Mouse (Mus musculus) liver, adult 2 months (tissue): ENCODE results near the gene Exoc3l.

ENCODE experiments used
- CTCF ChIP-seq: fragments of 200-500 bp; IDR thresholded peaks from 2 replicates; pipeline ENCODE4 v1.5.1; 2011; ENCODE audit warnings: low read depth, low read length, control low read depth
- POLR2A ChIP-seq: fragments of 200-500 bp; IDR thresholded peaks from 2 replicates; pipeline ENCODE4 v1.6.1; 2011; ENCODE audit warnings: low read length, control low read depth; ENCODE audit not compliant: insufficient read depth; ENCODE audit errors: extremely low read depth

DNA sequence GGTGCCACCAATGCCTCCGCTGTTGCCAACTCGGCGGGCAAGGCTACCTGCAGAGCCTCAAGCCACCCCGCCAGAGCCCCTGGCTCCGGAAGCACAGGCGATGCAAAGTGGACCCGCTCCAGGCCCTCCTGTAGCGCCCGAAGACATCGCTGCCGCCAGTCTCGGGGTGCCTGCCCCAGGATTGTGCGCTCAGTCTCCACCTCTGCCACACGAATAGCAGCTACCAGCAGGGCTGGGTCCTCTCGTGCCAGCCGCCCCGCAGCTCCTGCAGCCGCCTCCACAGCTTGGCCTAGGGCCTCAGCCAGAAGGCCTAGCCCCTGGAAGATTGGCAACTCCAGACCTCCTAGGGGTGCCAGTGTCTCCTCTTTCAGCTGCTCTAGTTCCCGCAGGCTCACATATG lies 2.5 kb downstream of the Exoc3l start:
- TF ChIP-seq CTCF (no peak), POLR2A (no peak)
